Mouse (Mus musculus) liver, adult 2 months (tissue): ENCODE measurements around the gene BC035044. TPM values are rescaled to one million over a fixed set of nuclear protein-coding genes. Genes with fewer than 3 reads are reported as not detected.

Experiments
- DNase-seq: peaks from one replicate; pipeline ENCODE4 v3.0.0-alpha.2; 2011; ENCODE audit warnings: low read depth, low spot score; ENCODE audit errors: extremely low read depth
- H3K27ac ChIP-seq: fragments of 200-500 bp; replicated peaks from 2 replicates; pipeline ENCODE4 v1.5.1; 2012; ENCODE audit warnings: low read depth, mild to moderate bottlenecking, control low read depth, inconsistent platforms, low read length; ENCODE audit not compliant: insufficient read depth
- H3K27me3 ChIP-seq: fragments of 200-500 bp; 2 replicates; pipeline ENCODE4 v1.6.1; 2012; ENCODE audit warnings: mild to moderate bottlenecking, moderate library complexity, low read length, inconsistent platforms; ENCODE audit not compliant: control insufficient read depth, insufficient read depth
- H3K36me3 ChIP-seq: fragments of 200-500 bp; 2 replicates; pipeline ENCODE4 v1.6.1; 2012; ENCODE audit warnings: low read length, inconsistent platforms; ENCODE audit not compliant: control insufficient read depth, insufficient read depth
- H3K4me1 ChIP-seq: fragments of 200-500 bp; 2 replicates; pipeline ENCODE4 v1.6.1; 2011; ENCODE audit warnings: low read length; ENCODE audit not compliant: control insufficient read depth, insufficient read depth
- H3K4me3 ChIP-seq: fragments of 200-500 bp; 2 replicates; pipeline ENCODE4 v1.5.1; 2011; ENCODE audit warnings: low read depth, mild to moderate bottlenecking, control low read depth, low read length, moderate library complexity; ENCODE audit not compliant: insufficient read depth
- H3K79me2 ChIP-seq: fragments of 200-500 bp; 2 replicates; pipeline ENCODE4 v1.6.1; 2012; ENCODE audit warnings: inconsistent platforms, mild to moderate bottlenecking, low read length, moderate library complexity; ENCODE audit not compliant: control insufficient read depth, insufficient read depth
- H3K9ac ChIP-seq: fragments of 200-500 bp; 2 replicates; pipeline ENCODE4 v1.6.1; 2012; ENCODE audit warnings: low read depth, mild to moderate bottlenecking, control low read depth, inconsistent platforms, low read length
- CTCF ChIP-seq: fragments of 200-500 bp; IDR thresholded peaks from 2 replicates; pipeline ENCODE4 v1.5.1; 2011; ENCODE audit warnings: low read depth, low read length, control low read depth
- POLR2A ChIP-seq: fragments of 200-500 bp; IDR thresholded peaks from 2 replicates; pipeline ENCODE4 v1.6.1; 2011; ENCODE audit warnings: low read length, control low read depth; ENCODE audit not compliant: insufficient read depth; ENCODE audit errors: extremely low read depth
- WGBS: fragments of 180-500 bp; shearing (Covaris S2); methylation state at CpG from one replicate; pipeline ENCODE4 v1.1.7; 2018; 5-methylcytosine and 5-hydroxymethylcytosine counted together
- polyA plus RNA-seq: library from polyadenylated mRNA; depleted of rRNA; stranded (reverse); fragments of >200 nt; gene quantifications from 2 replicates; pipeline ENCODE4 v1.2.3, GENCODE M21; 2012
- total RNA-seq: library from RNA; depleted of rRNA; stranded (reverse); fragments of >200 nt; gene quantifications from 2 replicates; pipeline ENCODE4 v1.2.3, GENCODE M21; 2014

Gene BC035044
- total and polyA plus RNA-seq, 2 experiments = 0.15 to 1.1 TPM

DNA sequence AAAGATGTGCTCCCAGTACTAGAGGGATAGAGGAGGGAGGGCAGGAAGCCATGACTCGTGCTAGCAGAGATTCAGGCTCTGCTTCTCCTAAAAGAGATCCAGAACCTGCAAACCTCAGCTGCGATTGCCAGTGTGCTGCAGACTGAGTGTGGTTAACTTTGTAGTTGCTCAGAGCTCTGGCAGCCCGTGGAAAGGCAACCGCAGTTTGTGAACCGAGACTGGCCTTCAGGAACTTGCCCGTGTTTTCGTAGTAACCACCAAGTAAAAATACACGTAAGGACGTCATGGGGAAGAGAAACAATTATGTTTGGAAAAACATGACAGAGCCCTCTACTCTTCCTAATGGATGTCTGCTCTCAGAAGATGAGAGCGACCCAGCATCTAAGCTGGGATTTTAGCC, 57.9 kb downstream of the BC035044 start:
- DNase-seq = no peak
- no peaks in the 10 kb centered on the region for H3K36me3 ChIP-seq
- 0 out of 2 replicates have a peak, but pooled peaks cover 4% of the 10 kb centered on the region for H3K4me1 ChIP-seq
- no peak overlapping the region for H3K4me3 ChIP-seq
- no peak overlapping the region for H3K27ac ChIP-seq
- no peak overlapping the region for H3K9ac ChIP-seq
- TF ChIP-seq CTCF (no peak), POLR2A (no peak)
- H3K79me2 ChIP-seq = no peaks in the 10 kb centered on the region
- 87% methylated on average over 10 of the region's 10 CpGs for WGBS
- peaks cover 8% of the 10 kb centered on the region; the same call in 1 of the 2 replicates for H3K27me3 ChIP-seq

DNA sequence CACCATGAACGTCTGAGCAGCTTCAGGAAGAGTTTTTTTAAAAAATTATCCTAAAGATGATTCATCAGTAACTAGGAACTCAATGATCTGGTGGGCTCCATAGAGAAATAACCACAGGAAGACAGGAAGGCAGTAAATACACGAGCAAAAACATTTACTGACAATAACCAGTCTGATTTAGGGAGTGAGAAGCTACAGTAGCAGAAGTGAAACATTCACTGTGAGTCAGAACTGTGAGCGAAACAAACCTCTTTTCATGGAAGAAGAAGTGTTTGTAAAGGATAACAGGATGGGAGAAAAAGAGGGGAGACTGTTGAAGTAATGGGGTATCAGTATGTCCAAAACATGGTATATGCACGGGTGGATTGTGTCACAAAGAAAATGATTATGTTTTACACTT, 61.1 kb downstream of the BC035044 start:
- H3K27ac ChIP-seq = no peak overlapping the region
- no peaks in the 10 kb centered on the region for H3K36me3 ChIP-seq
- H3K4me3 ChIP-seq = no peak overlapping the region
- TF ChIP-seq POLR2A (no peak), CTCF (no peak)
- H3K27me3 ChIP-seq = peaks cover 11% of the 10 kb centered on the region; the same call in 1 of the 2 replicates
- 68% methylated on average over 4 of the region's 4 CpGs for WGBS
- DNase-seq = no peak
- H3K4me1 ChIP-seq = no peaks in the 10 kb centered on the region
- H3K9ac ChIP-seq = no peak overlapping the region
- H3K79me2 ChIP-seq = no peaks in the 10 kb centered on the region

DNA sequence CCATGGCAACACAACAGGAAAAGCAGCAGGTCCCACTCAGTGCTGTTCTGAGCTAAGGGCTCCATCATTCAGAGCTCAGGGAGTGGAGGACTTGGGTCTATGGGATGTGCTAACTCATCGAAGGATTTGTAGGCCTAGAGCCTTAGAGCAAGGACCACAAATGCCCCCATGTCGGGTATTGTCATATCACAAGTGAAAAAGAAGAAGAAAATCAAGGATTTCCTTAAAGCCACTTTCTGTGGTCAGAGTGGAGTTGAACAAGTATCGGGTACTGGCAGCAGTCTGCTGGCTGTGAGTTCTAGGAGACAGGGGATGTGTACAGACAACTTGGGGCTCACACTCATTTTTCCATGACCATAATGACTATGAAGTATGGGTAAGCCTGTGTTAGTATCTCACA, 64.1 kb downstream of the BC035044 start:
- no peak overlapping the region for H3K9ac ChIP-seq
- H3K4me3 ChIP-seq = no peak overlapping the region
- WGBS = 80% methylated on average over 3 of the region's 3 CpGs
- no peaks in the 10 kb centered on the region for H3K36me3 ChIP-seq
- no peaks in the 10 kb centered on the region for H3K79me2 ChIP-seq
- no peaks in the 10 kb centered on the region for H3K4me1 ChIP-seq
- H3K27me3 ChIP-seq = peaks cover 9% of the 10 kb centered on the region; the same call in 1 of the 2 replicates
- TF ChIP-seq POLR2A (no peak), CTCF (no peak)
- DNase-seq = no peak
- H3K27ac ChIP-seq = no peak overlapping the region

DNA sequence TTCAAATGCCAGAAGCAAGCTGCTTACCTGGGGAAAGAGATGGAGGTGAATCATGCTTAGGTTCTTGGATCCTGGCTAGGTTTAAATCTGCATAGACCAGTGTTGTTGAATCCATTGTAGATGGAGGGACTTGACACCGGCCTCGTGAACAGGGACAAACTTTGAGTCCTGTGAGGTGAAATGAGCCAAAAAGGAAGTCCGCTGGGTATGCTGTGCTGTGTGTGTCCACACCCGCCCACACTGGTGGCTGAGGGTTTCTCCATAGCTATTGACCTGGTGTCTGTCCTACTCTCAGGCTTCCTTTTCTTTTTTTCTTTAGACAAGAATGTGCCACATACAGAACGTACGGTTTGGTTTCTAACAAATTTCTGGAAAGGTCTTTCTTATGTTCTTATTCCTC, 64.8 kb downstream of the BC035044 start, which contains the start of the genes Gm44511 and Klrb1b:
Gene Gm44511, minus strand, starts transcription at position 184 of the 400 bp plus-strand sequence.
Gene Klrb1b, minus strand, starts transcription at position 200 of the 400 bp plus-strand sequence.
- H3K36me3 ChIP-seq = no peaks in the 10 kb centered on the region
- H3K27ac ChIP-seq = no peak within 1 kb of the TSS
- H3K79me2 ChIP-seq = no peaks in the 10 kb centered on the region
- no peak within 1 kb of the TSS for H3K9ac ChIP-seq
- 61% methylated on average over 6 of the region's 6 CpGs for WGBS
- DNase-seq = no peak
- peaks cover 9% of the 10 kb centered on the region; the same call in 1 of the 2 replicates for H3K27me3 ChIP-seq
- TF ChIP-seq CTCF (no peak), POLR2A (no peak)
- no peaks in the 10 kb centered on the region for H3K4me1 ChIP-seq
- H3K4me3 ChIP-seq = no peak within 1 kb of the TSS

DNA sequence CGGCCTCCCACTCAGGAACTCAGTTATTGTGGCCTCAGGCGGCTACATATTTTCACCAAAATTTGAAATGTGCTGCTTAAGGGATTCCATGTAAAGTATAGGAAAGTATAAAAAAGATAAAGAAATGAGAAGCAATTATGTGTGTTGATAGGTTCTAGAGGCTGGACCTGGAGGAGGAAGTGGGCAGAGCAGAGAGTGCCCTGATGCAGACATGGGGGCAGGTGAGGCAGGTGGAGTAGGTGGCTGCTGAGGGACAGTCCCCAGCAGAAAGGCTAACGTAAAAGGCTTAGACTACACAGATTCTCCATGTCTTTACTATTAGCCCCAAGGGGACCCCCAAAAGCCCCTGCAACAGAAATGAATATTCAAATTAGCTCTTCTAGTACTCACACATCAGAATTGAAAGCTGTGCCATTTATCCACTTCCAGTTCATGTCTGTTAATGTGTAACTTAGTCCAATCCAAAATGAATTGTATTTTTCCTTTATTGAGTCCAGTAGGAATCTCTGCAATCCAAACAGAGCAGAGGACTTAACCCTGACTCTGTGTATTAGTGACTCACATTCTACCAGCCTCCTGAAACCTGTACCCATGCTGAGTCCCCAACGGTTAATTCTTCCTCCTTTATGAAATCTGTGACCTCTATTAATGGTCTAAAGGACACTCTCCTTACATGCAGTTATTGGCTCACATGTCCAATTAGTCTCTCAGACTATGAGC, 72.7 kb downstream of the BC035044 start:
- H3K4me1 ChIP-seq = no peaks in the 10 kb centered on the region; the same call in 1 of the 2 replicates
- 80% methylated on average over 4 of the region's 4 CpGs for WGBS
- no peak for DNase-seq
- no peak overlapping the region for H3K9ac ChIP-seq
- no peaks in the 10 kb centered on the region for H3K36me3 ChIP-seq
- no peaks in the 10 kb centered on the region for H3K79me2 ChIP-seq
- no peak overlapping the region for H3K4me3 ChIP-seq
- H3K27ac ChIP-seq = no peak overlapping the region
- peaks cover 2% of the 10 kb centered on the region; the same call in 1 of the 2 replicates for H3K27me3 ChIP-seq
- no peak for TF ChIP-seq CTCF
- no peak for TF ChIP-seq POLR2A

DNA sequence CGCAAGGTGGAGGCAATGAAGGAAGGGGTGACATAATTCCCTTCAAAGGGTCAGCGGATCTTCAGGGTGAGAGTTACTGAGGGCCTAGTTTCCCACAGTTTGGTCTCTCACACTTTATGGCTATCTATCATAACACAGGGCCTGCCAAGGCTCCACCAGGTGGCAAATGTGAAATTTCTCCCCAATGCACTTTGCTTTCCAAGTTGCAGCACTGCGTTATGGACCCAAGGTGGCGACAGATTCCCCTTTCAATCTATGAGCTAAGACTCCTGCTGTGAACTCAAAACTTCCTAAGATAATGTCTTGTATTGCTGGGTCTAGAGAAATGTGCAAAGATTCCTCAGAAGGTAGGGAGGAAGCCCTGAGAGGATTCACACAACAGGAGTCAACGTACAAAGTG, 82.4 kb downstream of the BC035044 start:
- Histone ChIP-seq H3K79me2 (no peaks in the 10 kb centered on the region), H3K4me1 (no peaks in the 10 kb centered on the region), H3K36me3 (no peaks in the 10 kb centered on the region), H3K9ac (no peak overlapping the region), H3K4me3 (no peak overlapping the region), H3K27me3 (no peaks in the 10 kb centered on the region), H3K27ac (no peak overlapping the region)
- DNase-seq = peak; percentile 39
- TF ChIP-seq POLR2A = no peak
- peak; percentile 45 for TF ChIP-seq CTCF
- 84% methylated on average over 5 of the region's 5 CpGs for WGBS
